8 mouse cellular contexts compared by ENCODE assay signal in genomic region chr16:9994041-9994950, GRCm38 (mm10). TPM values are rescaled to one million over a fixed set of nuclear protein-coding genes. Genes with fewer than 3 reads are reported as not detected.
DNase-seq lines count a peak whose midpoint lies in the region; ATAC-seq and TF ChIP-seq lines count a peak whose summit lies in the region.

No protein-coding gene starts in this region.

- H3K4me1 ChIP-seq in liver, embryonic 11.5 days (replicated peaks; ENCODE audit: control insufficient read depth, insufficient read depth, low read length): no peaks in the 10 kb centered on the region
- H3K4me1 ChIP-seq in embryonic facial prominence, embryonic 15.5 days: peaks cover 32% of the 10 kb centered on the region
- no peaks in the 10 kb centered on the region for H3K4me1 ChIP-seq in hindbrain, postnatal 0 days (ENCODE audit: insufficient read depth, low read length)
- H3K4me1 ChIP-seq in midbrain, embryonic 14.5 days (ENCODE audit: control insufficient read depth, insufficient read depth, low read length): peaks cover 7% of the 10 kb centered on the region

- H3K36me3 ChIP-seq in liver, embryonic 11.5 days (ENCODE audit: control insufficient read depth, insufficient read depth, low read length): no peaks in the 10 kb centered on the region
- no peaks in the 10 kb centered on the region for H3K36me3 ChIP-seq in embryonic facial prominence, embryonic 15.5 days
- H3K36me3 ChIP-seq in hindbrain, postnatal 0 days (ENCODE audit: insufficient read depth, low read length): no peaks in the 10 kb centered on the region
- no peaks in the 10 kb centered on the region for H3K36me3 ChIP-seq in midbrain, embryonic 14.5 days (ENCODE audit: control insufficient read depth, insufficient read depth, low read length)

- peak overlapping the region; percentile 33 for H3K4me3 ChIP-seq in liver, embryonic 11.5 days (ENCODE audit: low read depth, low read length)
- peak overlapping the region; percentile 39 for H3K4me3 ChIP-seq in embryonic facial prominence, embryonic 15.5 days (replicated peaks)
- peak overlapping the region; percentile 59 for H3K4me3 ChIP-seq in hindbrain, postnatal 0 days (ENCODE audit: low read length)
- peak overlapping the region; percentile 50 for H3K4me3 ChIP-seq in midbrain, embryonic 14.5 days (replicated peaks; ENCODE audit: low read depth, low read length)

- no peaks in the 10 kb centered on the region for H3K9me3 ChIP-seq in liver, embryonic 11.5 days (ENCODE audit: control insufficient read depth, low read length)
- no peaks in the 10 kb centered on the region for H3K9me3 ChIP-seq in embryonic facial prominence, embryonic 15.5 days (replicated peaks)
- H3K9me3 ChIP-seq in hindbrain, postnatal 0 days (ENCODE audit: low read length): no peaks in the 10 kb centered on the region
- no peaks in the 10 kb centered on the region for H3K9me3 ChIP-seq in midbrain, embryonic 14.5 days (ENCODE audit: control insufficient read depth, low read length)

- ATAC-seq in liver, embryonic 11.5 days (replicated peaks; ENCODE audit: low FRiP score): no peak
- peak; percentile 31; the same call in 1 of the 2 replicates for ATAC-seq in embryonic facial prominence, embryonic 15.5 days (ENCODE audit: insufficient number of reproducible peaks, low FRiP score, low TSS enrichment, low read depth)
- peak; percentile 52 for ATAC-seq in hindbrain, postnatal 0 days
- peak; percentile 46 for ATAC-seq in midbrain, embryonic 14.5 days (ENCODE audit: low FRiP score, low TSS enrichment)
- ATAC-seq in monocyte, adult 5-6 weeks (replicated peaks; ENCODE audit: insufficient number of reproducible peaks, low FRiP score, low TSS enrichment, poor library complexity, severe bottlenecking): no peak

- peaks cover 54% of the 10 kb centered on the region for H3K27me3 ChIP-seq in liver, embryonic 11.5 days (replicated peaks; ENCODE audit: control insufficient read depth, insufficient read depth, low read length)
- H3K27me3 ChIP-seq in embryonic facial prominence, embryonic 15.5 days: peaks cover 71% of the 10 kb centered on the region
- 0 out of 2 replicates have a peak, but pooled peaks cover 3% of the 10 kb centered on the region for H3K27me3 ChIP-seq in hindbrain, postnatal 0 days (ENCODE audit: insufficient read depth, low read length)
- H3K27me3 ChIP-seq in midbrain, embryonic 14.5 days (ENCODE audit: control insufficient read depth, insufficient read depth, low read length): peaks cover 45% of the 10 kb centered on the region

- peak; percentile 34 for DNase-seq in liver, embryonic 11.5 days (ENCODE audit: low spot score)
- no peak for DNase-seq in liver
- peak; percentile 24 for DNase-seq in hindbrain, postnatal 0 days (ENCODE audit: low spot score)
- no peak for DNase-seq in midbrain, embryonic 14.5 days
- DNase-seq in spleen, adult 12 weeks (ENCODE audit: low spot score): no peak
- no peak for DNase-seq in lung, postnatal 14 days

- no peak overlapping the region for H3K9ac ChIP-seq in liver, embryonic 11.5 days (ENCODE audit: low read depth, low read length)
- H3K9ac ChIP-seq in embryonic facial prominence, embryonic 15.5 days: no peak overlapping the region
- H3K9ac ChIP-seq in hindbrain, postnatal 0 days (replicated peaks; ENCODE audit: low read length): peak overlapping the region; percentile 61
- H3K9ac ChIP-seq in midbrain, embryonic 14.5 days (replicated peaks; ENCODE audit: low read length): peak overlapping the region; percentile 57

- peak overlapping the region; percentile 63 for H3K4me2 ChIP-seq in liver, embryonic 11.5 days
- H3K4me2 ChIP-seq in embryonic facial prominence, embryonic 15.5 days (replicated peaks): peak overlapping the region; percentile 73
- H3K4me2 ChIP-seq in hindbrain, postnatal 0 days (ENCODE audit: low read depth, low read length): peak overlapping the region; percentile 87
- H3K4me2 ChIP-seq in midbrain, embryonic 14.5 days (ENCODE audit: low read length): peak overlapping the region; percentile 95

- 3% methylated on average over 46 of the region's 51 CpGs for WGBS in liver, embryonic 11.5 days
- WGBS in embryonic facial prominence, embryonic 15.5 days: under 1% methylated on average over 40 of the region's 51 CpGs
- WGBS in hindbrain, postnatal 0 days: 2% methylated on average over 40 of the region's 51 CpGs
- WGBS in midbrain, embryonic 14.5 days: under 1% methylated on average over 46 of the region's 51 CpGs

- TF ChIP-seq CTCF in hindbrain, postnatal 0 days (IDR thresholded peaks at IDR 0.05; ENCODE audit: low read depth): no peak

- no peak overlapping the region for H3K27ac ChIP-seq in liver, embryonic 11.5 days (ENCODE audit: low read depth, low read length)
- H3K27ac ChIP-seq in embryonic facial prominence, embryonic 15.5 days (replicated peaks): no peak overlapping the region
- peak overlapping the region; percentile 78; the same call in 1 of the 2 replicates for H3K27ac ChIP-seq in hindbrain, postnatal 0 days
- peak overlapping the region; percentile 55; the same call in 1 of the 2 replicates for H3K27ac ChIP-seq in midbrain, embryonic 14.5 days (replicated peaks; ENCODE audit: low read depth, low read length)

RNA-seq across cellular contexts. Expression of gene Grin2a, which starts 1.1 kb away (rescaled TPM):
- polyA plus RNA-seq in liver, embryonic 11.5 days (2014; fragmentation: Nextera tagmentation; extraction: Ambion mirVana): 0.36 and 0.70 TPM in 2 replicates
- polyA plus RNA-seq in embryonic facial prominence, embryonic 15.5 days (2015; fragmentation: Nextera tagmentation; extraction: Ambion mirVana): 1.6 and 1.7 TPM in 2 replicates
- total RNA-seq in hindbrain, postnatal 0 days (2014; rRNA removed): 17.4 and 21.5 TPM in 2 replicates
- polyA plus RNA-seq in hindbrain, postnatal 0 days (2015; fragmentation: Nextera tagmentation; extraction: Ambion mirVana): 5.5 and 6.8 TPM in 2 replicates
- 2.4 and 3.0 TPM in 2 replicates for polyA plus RNA-seq in midbrain, embryonic 14.5 days (2014; fragmentation: Nextera tagmentation; extraction: Ambion mirVana)
- total RNA-seq in monocyte, adult 5-6 weeks (2017): not detected in 3 replicates

Comparison
In these comparisons a context has a peak if more than half of its experiments do, and no peak if none do; other contexts are left out.
1. DNase-seq: peak in liver, embryonic 11.5 days (single experiment) and hindbrain, postnatal 0 days (single experiment); none in liver (single experiment), midbrain, embryonic 14.5 days (single experiment), spleen, adult 12 weeks (single experiment) and lung, postnatal 14 days (single experiment).
2. ATAC-seq: peak in embryonic facial prominence, embryonic 15.5 days (single experiment), hindbrain, postnatal 0 days (single experiment) and midbrain, embryonic 14.5 days (single experiment); none in liver, embryonic 11.5 days (single experiment) and monocyte, adult 5-6 weeks (single experiment).
3. H3K27ac ChIP-seq: peak in hindbrain, postnatal 0 days (single experiment) and midbrain, embryonic 14.5 days (single experiment); none in liver, embryonic 11.5 days (single experiment) and embryonic facial prominence, embryonic 15.5 days (single experiment).
4. H3K9ac ChIP-seq: peak in hindbrain, postnatal 0 days (single experiment) and midbrain, embryonic 14.5 days (single experiment); none in liver, embryonic 11.5 days (single experiment) and embryonic facial prominence, embryonic 15.5 days (single experiment).
5. Peak in every context shown above with its lines, with median percentiles within 50 percentile points of each other: H3K4me2 ChIP-seq and H3K4me3 ChIP-seq.